Mouse (Mus musculus) liver, postnatal 0 days (tissue): ENCODE measurements around the gene Efr3b. TPM values are rescaled to one million over a fixed set of nuclear protein-coding genes. Genes with fewer than 3 reads are reported as not detected.

Experiments
- ATAC-seq: fragments of 200-750 bp; cut with Nextera tagmentation; 2 replicates; pipeline ENCODE4 v1.8.0; 2017; ENCODE audit warnings: mild to moderate bottlenecking, moderate library complexity
- DNase-seq: peaks from one replicate; pipeline ENCODE4 v3.0.0-alpha.2; 2016
- H3K27ac ChIP-seq: fragments of 300-500 bp; sonication (generic); 2 replicates; pipeline ENCODE4 v1.5.1; 2014; ENCODE audit warnings: antibody characterized with exemption, moderate library complexity, mild to moderate bottlenecking, low read depth
- H3K27me3 ChIP-seq: fragments of 300-500 bp; sonication (generic); 2 replicates; pipeline ENCODE4 v1.6.1; 2014; ENCODE audit warnings: low read length, control low read depth, mixed read lengths; ENCODE audit not compliant: insufficient read depth
- H3K36me3 ChIP-seq: fragments of 300-500 bp; sonication (generic); replicated peaks from 2 replicates; pipeline ENCODE4 v1.6.1; 2014; ENCODE audit warnings: mild to moderate bottlenecking, control low read depth, low read length, moderate library complexity, mixed read lengths; ENCODE audit not compliant: insufficient read depth
- H3K4me1 ChIP-seq: fragments of 300-500 bp; sonication (generic); 2 replicates; pipeline ENCODE4 v1.6.1; 2014; ENCODE audit warnings: antibody characterized with exemption, mild to moderate bottlenecking, control low read depth; ENCODE audit not compliant: insufficient read depth
- H3K4me2 ChIP-seq: fragments of 300-500 bp; sonication (generic); 2 replicates; pipeline ENCODE4 v1.6.1; 2014; ENCODE audit warnings: low read depth, mild to moderate bottlenecking, low read length, moderate library complexity, mixed read lengths
- H3K4me3 ChIP-seq: fragments of 300-500 bp; sonication (generic); 2 replicates; pipeline ENCODE4 v1.5.1; 2014; ENCODE audit warnings: low read depth, low read length
- H3K9ac ChIP-seq: fragments of 300-500 bp; sonication (generic); replicated peaks from 2 replicates; pipeline ENCODE4 v1.6.1; 2014; ENCODE audit warnings: mild to moderate bottlenecking, moderate library complexity
- H3K9me3 ChIP-seq: fragments of 300-500 bp; sonication (generic); 2 replicates; pipeline ENCODE4 v1.6.1; 2016; ENCODE audit warnings: mild to moderate bottlenecking, control low read depth, low read length, mixed read lengths
- CTCF ChIP-seq: sonication (generic); IDR thresholded peaks from 2 replicates; pipeline ENCODE4 v1.5.1; 2016; ENCODE audit warnings: antibody characterized with exemption, low read depth
- EP300 ChIP-seq: IDR thresholded peaks from 2 replicates; pipeline ENCODE4 v1.6.1; 2016; ENCODE audit warnings: antibody characterized with exemption, low read depth, mild to moderate bottlenecking
- WGBS: fragments of 180-500 bp; shearing (Covaris S2); extraction: QIAGEN DNeasy Blood & Tissue Kit; methylation state at CpG from one replicate; pipeline ENCODE4 v1.1.7; 2014; ENCODE audit not compliant: insufficient replicate concordance; 5-methylcytosine and 5-hydroxymethylcytosine counted together
- polyA plus RNA-seq: library from polyadenylated mRNA; unstranded; fragments of >200 nt; fragmentation: Nextera tagmentation; extraction: Ambion mirVana; gene quantifications from 2 replicates; pipeline ENCODE4 v1.2.1, GENCODE M21; 2015

The Efr3b gene
- polyA plus RNA-seq, 1 experiment from 2014 or later = 0.05 TPM

DNA sequence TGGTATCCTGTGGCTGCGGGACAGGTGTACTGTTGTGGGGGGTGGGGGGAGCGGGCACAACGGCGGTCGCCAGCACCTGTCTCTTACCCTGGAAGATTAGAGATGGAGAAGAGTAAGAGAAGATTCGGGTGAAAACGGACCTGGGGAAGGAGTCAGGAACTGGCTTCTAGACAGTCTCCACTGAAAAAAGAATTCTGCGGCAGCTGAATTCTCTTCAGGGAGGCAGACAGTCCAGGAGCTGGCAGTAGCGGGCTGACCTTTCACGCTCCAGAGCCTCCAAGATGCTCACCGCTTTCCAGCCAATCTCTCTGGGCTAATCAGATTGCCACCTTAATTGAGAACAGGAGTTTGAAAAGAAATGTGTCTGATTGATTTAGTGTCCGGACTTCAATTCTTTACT is 30.0 kb downstream of the Efr3b start:
- no peak for DNase-seq
- no peak overlapping the region for H3K9ac ChIP-seq

DNA sequence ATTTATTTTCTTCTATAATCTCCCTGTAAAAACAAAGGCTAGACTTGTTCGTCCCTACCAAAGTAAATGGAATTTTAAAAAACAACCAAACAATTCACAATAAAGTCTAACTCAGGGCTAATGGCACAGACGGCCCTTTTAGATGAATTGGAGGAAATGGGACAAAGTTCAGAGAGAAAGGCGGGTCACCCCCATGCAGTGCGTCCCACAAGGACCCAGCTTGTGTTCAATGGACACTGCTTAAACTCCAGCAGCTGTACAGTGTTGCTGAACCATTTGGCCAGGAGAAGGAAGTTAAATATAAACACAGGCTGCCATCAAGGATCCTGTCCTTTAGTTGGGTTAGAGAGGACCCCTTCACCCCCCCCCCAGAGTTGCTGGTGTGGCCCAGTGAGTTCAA is 30.9 kb downstream of the Efr3b start:
- DNase-seq = no peak
- H3K4me2 ChIP-seq = no peak overlapping the region
- ATAC-seq = no peak
- H3K4me1 ChIP-seq = no peaks in the 10 kb centered on the region
- H3K4me3 ChIP-seq = no peak overlapping the region
- H3K9me3 ChIP-seq = no peaks in the 10 kb centered on the region
- no peak overlapping the region for H3K9ac ChIP-seq
- no peaks in the 10 kb centered on the region for H3K27me3 ChIP-seq
- 42% methylated on average over 4 of the region's 4 CpGs for WGBS
- no peak overlapping the region for H3K27ac ChIP-seq
- no peaks in the 10 kb centered on the region for H3K36me3 ChIP-seq
- TF ChIP-seq CTCF = no peak
- no peak for TF ChIP-seq EP300

More for the DNA sequence above, 30.0 kb downstream of the Efr3b start:
- no peaks in the 10 kb centered on the region for H3K9me3 ChIP-seq
- H3K4me2 ChIP-seq = no peak overlapping the region
- WGBS = 81% methylated on average over 12 of the region's 12 CpGs
- no peaks in the 10 kb centered on the region for H3K27me3 ChIP-seq
- no peaks in the 10 kb centered on the region for H3K36me3 ChIP-seq
- no peaks in the 10 kb centered on the region for H3K4me1 ChIP-seq
- TF ChIP-seq EP300 (no peak), CTCF (no peak)
- ATAC-seq = no peak
- H3K27ac ChIP-seq = no peak overlapping the region
- no peak overlapping the region for H3K4me3 ChIP-seq

DNA sequence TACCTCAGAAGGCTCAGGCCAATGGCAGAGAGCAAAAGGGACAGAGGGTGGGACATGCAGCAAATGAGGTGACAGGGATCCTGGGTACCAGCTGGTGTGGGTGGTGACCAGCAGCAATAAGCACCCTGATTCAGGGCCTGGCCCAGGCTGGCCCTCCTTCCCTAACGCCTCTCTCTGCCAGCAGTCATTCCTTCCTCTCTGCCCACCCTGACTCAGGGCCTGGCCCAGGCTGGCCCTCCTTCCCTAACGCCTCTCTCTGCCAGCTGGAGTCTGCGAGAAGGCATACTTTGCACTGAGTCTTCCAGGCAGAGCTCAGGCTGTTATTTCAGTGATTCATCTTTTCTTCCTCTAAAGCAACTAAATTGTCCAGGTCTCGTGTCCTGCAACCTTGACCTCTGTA is 31.5 kb downstream of the Efr3b start:
- Histone ChIP-seq H3K9ac (no peak overlapping the region), H3K27me3 (no peaks in the 10 kb centered on the region), H3K4me1 (no peaks in the 10 kb centered on the region), H3K4me2 (no peak overlapping the region), H3K4me3 (no peak overlapping the region), H3K9me3 (no peaks in the 10 kb centered on the region), H3K27ac (no peak overlapping the region), H3K36me3 (no peaks in the 10 kb centered on the region)
- no peak for ATAC-seq
- WGBS = 54% methylated on average over 4 of the region's 4 CpGs
- no peak for TF ChIP-seq EP300
- no peak for TF ChIP-seq CTCF
- no peak for DNase-seq

DNA sequence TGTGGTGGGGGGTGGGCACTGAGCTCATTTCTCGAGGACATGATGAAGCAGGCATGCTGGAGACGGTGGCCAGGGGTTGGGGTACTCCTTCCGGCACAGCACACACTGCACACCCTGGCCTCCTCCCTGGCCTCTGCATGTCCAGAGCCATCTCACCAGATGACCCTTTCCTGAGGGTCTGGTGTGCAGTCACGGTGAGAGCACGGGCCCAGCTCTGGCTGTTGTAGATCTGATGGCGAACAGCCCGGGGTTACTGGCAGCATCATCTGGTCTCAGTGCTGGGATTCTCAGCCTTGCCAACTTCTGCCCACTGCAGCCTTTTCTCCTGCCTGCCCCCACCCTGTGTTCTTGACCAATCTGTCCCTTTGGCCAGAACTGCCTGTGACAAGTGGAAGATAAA is 32.6 kb downstream of the Efr3b start:
- no peak overlapping the region for H3K4me2 ChIP-seq
- H3K27ac ChIP-seq = no peak overlapping the region
- no peaks in the 10 kb centered on the region for H3K9me3 ChIP-seq
- ATAC-seq (no peak), DNase-seq (no peak)
- H3K4me3 ChIP-seq = no peak overlapping the region
- 70% methylated on average over 7 of the region's 7 CpGs for WGBS
- H3K4me1 ChIP-seq = no peaks in the 10 kb centered on the region
- H3K27me3 ChIP-seq = no peaks in the 10 kb centered on the region
- TF ChIP-seq CTCF = no peak
- no peak for TF ChIP-seq EP300
- no peak overlapping the region for H3K9ac ChIP-seq
- H3K36me3 ChIP-seq = no peaks in the 10 kb centered on the region

DNA sequence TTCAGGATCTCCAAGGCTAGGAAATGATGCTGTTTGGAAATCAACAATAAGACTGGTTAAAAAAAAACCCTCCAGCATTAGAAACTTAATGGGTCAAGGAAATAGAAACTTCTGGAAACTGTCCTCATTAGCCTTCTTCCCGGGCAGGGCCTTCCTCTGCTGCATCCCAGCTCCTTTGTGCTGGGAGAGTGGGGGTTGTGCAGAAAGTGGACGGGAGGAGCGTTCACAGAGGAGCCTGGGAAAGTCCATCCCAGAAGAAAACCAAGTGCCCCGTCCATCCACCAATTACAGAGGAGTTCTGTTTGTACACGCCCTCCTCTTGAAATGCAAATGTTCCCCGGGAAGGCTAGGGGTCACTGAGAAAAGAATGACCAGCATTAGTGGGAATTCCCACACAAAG is 34.1 kb downstream of the Efr3b start:
- Histone ChIP-seq H3K9ac (no peak overlapping the region), H3K4me1 (no peaks in the 10 kb centered on the region), H3K36me3 (no peaks in the 10 kb centered on the region), H3K27me3 (no peaks in the 10 kb centered on the region), H3K4me3 (no peak overlapping the region), H3K4me2 (no peak overlapping the region), H3K27ac (no peak overlapping the region), H3K9me3 (no peaks in the 10 kb centered on the region)
- DNase-seq (no peak), ATAC-seq (no peak)
- TF ChIP-seq EP300 (no peak), CTCF (no peak)
- WGBS = 30% methylated on average over 6 of the region's 6 CpGs

DNA sequence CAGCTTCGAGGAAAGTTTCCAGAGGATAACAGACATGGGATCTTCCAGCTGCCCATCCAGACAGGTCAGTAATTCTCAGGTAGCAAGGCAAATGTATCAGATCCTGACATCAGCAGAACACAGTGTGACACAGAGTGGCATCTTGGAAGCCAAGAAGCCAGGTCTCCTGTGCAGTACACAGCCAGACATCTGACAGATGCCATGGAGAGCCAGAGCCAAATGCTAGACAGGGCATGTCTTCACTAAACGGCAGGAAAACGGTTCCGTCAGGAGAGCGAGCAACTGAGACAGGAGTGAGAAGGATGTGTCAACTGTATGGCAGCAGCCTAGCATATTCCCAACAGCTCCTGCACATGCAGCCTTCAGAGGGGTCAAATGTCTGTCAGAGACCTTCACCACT is 38.3 kb downstream of the Efr3b start:
- Histone ChIP-seq H3K4me3 (no peak overlapping the region), H3K4me2 (no peak overlapping the region), H3K9me3 (no peaks in the 10 kb centered on the region), H3K4me1 (no peaks in the 10 kb centered on the region), H3K27me3 (no peaks in the 10 kb centered on the region), H3K9ac (no peak overlapping the region), H3K27ac (no peak overlapping the region), H3K36me3 (no peaks in the 10 kb centered on the region)
- WGBS = 92% methylated on average over 5 of the region's 5 CpGs
- ATAC-seq (no peak), DNase-seq (no peak)
- no peak for TF ChIP-seq CTCF
- TF ChIP-seq EP300 = no peak

DNA sequence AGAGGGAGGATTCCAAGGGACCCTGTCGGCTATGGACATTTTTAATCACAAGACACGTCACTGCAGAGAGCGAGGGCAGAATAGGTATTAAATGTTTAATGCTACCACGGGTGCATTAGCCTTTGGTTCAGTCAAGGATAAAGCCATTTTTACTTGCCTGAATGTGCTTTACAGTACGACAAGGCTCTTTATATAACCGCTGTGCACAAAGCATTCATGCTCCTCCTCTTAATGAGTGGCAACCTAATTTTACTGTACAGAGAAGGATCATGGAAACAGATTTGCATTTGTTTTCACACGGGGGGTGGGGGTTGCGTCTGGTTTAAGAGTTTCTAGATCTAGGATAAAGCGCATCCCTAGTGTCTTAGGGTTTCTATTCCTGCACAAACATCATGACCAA is 42.0 kb downstream of the Efr3b start:
- no peak for DNase-seq
- Histone ChIP-seq H3K4me1 (no peaks in the 10 kb centered on the region), H3K4me2 (no peak overlapping the region), H3K9me3 (no peaks in the 10 kb centered on the region), H3K9ac (no peak overlapping the region), H3K27ac (no peak overlapping the region), H3K27me3 (no peaks in the 10 kb centered on the region), H3K4me3 (no peak overlapping the region), H3K36me3 (no peaks in the 10 kb centered on the region)
- 77% methylated on average over 9 of the region's 9 CpGs for WGBS
- no peak for ATAC-seq
- TF ChIP-seq CTCF = no peak
- no peak for TF ChIP-seq EP300
